Mouse (Mus musculus) intestine, embryonic 16.5 days (tissue): ENCODE measurements around the gene Ehd4. TPM values are rescaled to one million over a fixed set of nuclear protein-coding genes. Genes with fewer than 3 reads are reported as not detected.

ENCODE experiments used
- ATAC-seq: fragments of 200-750 bp; cut with Nextera tagmentation; 2 replicates; pipeline ENCODE4 v1.8.0; 2017; ENCODE audit warnings: moderate TSS enrichment, moderate library complexity
- H3K27ac ChIP-seq: fragments of 300-500 bp; sonication (generic); 2 replicates; pipeline ENCODE4 v1.5.1; 2014; ENCODE audit warnings: mild to moderate bottlenecking, low read length
- H3K27me3 ChIP-seq: fragments of 300-500 bp; sonication (generic); replicated peaks from 2 replicates; pipeline ENCODE4 v1.6.1; 2014; ENCODE audit warnings: low read length, control low read depth, mixed read lengths; ENCODE audit not compliant: control insufficient read depth, insufficient read depth
- H3K36me3 ChIP-seq: fragments of 300-500 bp; sonication (generic); 2 replicates; pipeline ENCODE4 v1.6.1; 2014; ENCODE audit warnings: low read length, control low read depth; ENCODE audit not compliant: control insufficient read depth, insufficient read depth
- H3K4me1 ChIP-seq: fragments of 300-500 bp; sonication (generic); 2 replicates; pipeline ENCODE4 v1.6.1; 2014; ENCODE audit warnings: low read length, control low read depth, mixed read lengths; ENCODE audit not compliant: control insufficient read depth, insufficient read depth
- H3K4me2 ChIP-seq: fragments of 300-500 bp; sonication (generic); 2 replicates; pipeline ENCODE4 v1.6.1; 2014; ENCODE audit warnings: low read depth, low read length, control low read depth
- H3K4me3 ChIP-seq: fragments of 300-500 bp; sonication (generic); 2 replicates; pipeline ENCODE4 v1.5.1; 2014; ENCODE audit warnings: mild to moderate bottlenecking, low read length
- H3K9ac ChIP-seq: fragments of 300-500 bp; sonication (generic); 2 replicates; pipeline ENCODE4 v1.6.1; 2014; ENCODE audit warnings: low read depth, low read length
- H3K9me3 ChIP-seq: fragments of 300-500 bp; sonication (generic); 2 replicates; pipeline ENCODE4 v1.6.1; 2016; ENCODE audit warnings: low read length, control low read depth; ENCODE audit not compliant: control insufficient read depth
- WGBS: fragments of 180-500 bp; shearing (Covaris S2); extraction: QIAGEN DNeasy Blood & Tissue Kit; methylation state at CpG from one replicate; pipeline ENCODE4 v1.1.7; 2014; 5-methylcytosine and 5-hydroxymethylcytosine counted together
- polyA plus RNA-seq: library from polyadenylated mRNA; unstranded; fragments of >200 nt; fragmentation: Nextera tagmentation; extraction: Ambion mirVana; gene quantifications from 2 replicates; pipeline ENCODE4 v1.2.1, GENCODE M21; 2015

Ehd4 gene
- polyA plus RNA-seq, 1 experiment from 2014 or later, result 46.0 TPM

- no peak for ATAC-seq
- H3K9me3 ChIP-seq, result no peaks in the 10 kb centered on the region
- H3K27ac ChIP-seq, result 0 out of 2 replicates have a peak overlapping the region, but pooled peaks have one; percentile 7
- no peaks in the 10 kb centered on the region for H3K36me3 ChIP-seq
- H3K4me1 ChIP-seq, result peaks cover 16% of the 10 kb centered on the region
- H3K27me3 ChIP-seq, result no peaks in the 10 kb centered on the region
- WGBS, result 80% methylated on average over 8 of the region's 8 CpGs
- no peak overlapping the region for H3K4me3 ChIP-seq
- H3K4me2 ChIP-seq, result no peak overlapping the region
- H3K9ac ChIP-seq, result no peak overlapping the region
These were observed 47.9 kb downstream of the Ehd4 start for GRCm38 (mm10) chr2:120106397-120106973.

GRCm38 (mm10) chr2:120105861-120106260 is 48.5 kb downstream of the Ehd4 start:
- no peaks in the 10 kb centered on the region for H3K36me3 ChIP-seq
- 34% methylated on average over 3 of the region's 3 CpGs for WGBS
- peak; percentile 43; the same call in 1 of the 2 replicates for ATAC-seq
- H3K27me3 ChIP-seq, result no peaks in the 10 kb centered on the region
- H3K9me3 ChIP-seq, result no peaks in the 10 kb centered on the region
- peaks cover 15% of the 10 kb centered on the region for H3K4me1 ChIP-seq
- H3K4me3 ChIP-seq, result no peak overlapping the region
- no peak overlapping the region for H3K4me2 ChIP-seq
- H3K9ac ChIP-seq, result no peak overlapping the region
- H3K27ac ChIP-seq, result 0 out of 2 replicates have a peak overlapping the region, but pooled peaks have one; percentile 7

GRCm38 (mm10) chr2:120102881-120103280 is 51.5 kb downstream of the Ehd4 start:
- Histone ChIP-seq H3K9me3 (no peaks in the 10 kb centered on the region), H3K4me1 (peaks cover 19% of the 10 kb centered on the region), H3K27me3 (no peaks in the 10 kb centered on the region), H3K9ac (no peak overlapping the region), H3K4me2 (no peak overlapping the region), H3K27ac (no peak overlapping the region; the same call in 1 of the 2 replicates), H3K4me3 (no peak overlapping the region), H3K36me3 (no peaks in the 10 kb centered on the region)
- WGBS, result 35% methylated on average over 6 of the region's 6 CpGs
- peak; percentile 52 for ATAC-seq

DNA sequence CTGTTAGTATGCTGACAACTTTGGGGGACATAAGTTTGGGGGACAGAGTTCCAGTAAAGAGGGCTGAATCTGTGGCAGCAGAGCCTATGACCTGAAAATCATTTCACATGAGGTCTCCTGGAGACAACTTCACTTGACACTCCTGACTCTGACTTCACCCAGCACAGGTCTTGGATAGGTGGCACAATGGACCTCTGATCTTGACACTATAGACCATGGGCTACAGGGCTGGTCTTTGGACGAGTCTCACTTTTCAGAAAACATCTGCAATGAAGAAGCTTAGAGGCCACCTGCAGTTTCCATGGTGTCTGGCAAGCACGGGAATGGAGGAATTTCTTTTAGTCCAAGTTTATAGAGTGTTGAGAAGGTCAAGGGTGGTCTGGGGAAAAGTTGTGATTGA is 52.0 kb downstream of the Ehd4 start:
- peak; percentile 41 for ATAC-seq
- no peak overlapping the region for H3K4me3 ChIP-seq
- H3K9ac ChIP-seq, result no peak overlapping the region
- H3K4me1 ChIP-seq, result peaks cover 19% of the 10 kb centered on the region
- no peaks in the 10 kb centered on the region for H3K9me3 ChIP-seq
- WGBS, result 36% methylated on average over 2 of the region's 2 CpGs
- no peaks in the 10 kb centered on the region for H3K36me3 ChIP-seq
- no peak overlapping the region for H3K27ac ChIP-seq
- no peaks in the 10 kb centered on the region for H3K27me3 ChIP-seq
- no peak overlapping the region for H3K4me2 ChIP-seq

DNA sequence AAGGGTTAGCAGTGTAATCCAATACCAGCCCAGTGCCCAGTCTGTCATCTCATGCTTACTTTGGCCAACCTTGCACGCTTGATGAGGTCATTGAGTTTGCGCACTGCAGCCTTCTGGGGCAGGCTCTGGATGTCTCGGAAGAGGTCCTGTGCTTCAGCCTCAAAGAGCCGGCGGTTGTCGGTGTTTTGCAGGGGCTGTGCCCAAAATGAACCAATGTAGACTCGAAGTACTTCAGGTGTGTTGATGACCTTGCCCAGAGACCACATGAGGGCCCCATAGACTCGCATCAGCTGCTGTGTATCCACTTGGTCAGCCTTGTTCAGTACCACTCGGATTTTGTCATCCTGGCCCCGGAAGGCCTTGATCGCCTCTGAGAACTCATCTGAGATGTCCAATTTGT is 52.4 kb downstream of the Ehd4 start:
- no peak overlapping the region for H3K9ac ChIP-seq
- H3K27me3 ChIP-seq, result no peaks in the 10 kb centered on the region
- no peaks in the 10 kb centered on the region for H3K9me3 ChIP-seq
- peaks cover 19% of the 10 kb centered on the region for H3K4me1 ChIP-seq
- no peak overlapping the region for H3K4me2 ChIP-seq
- no peak overlapping the region for H3K27ac ChIP-seq
- H3K4me3 ChIP-seq, result no peak overlapping the region
- WGBS, result 90% methylated on average over 11 of the region's 11 CpGs
- no peak for ATAC-seq
- no peaks in the 10 kb centered on the region for H3K36me3 ChIP-seq

- no peaks in the 10 kb centered on the region for H3K9me3 ChIP-seq
- H3K4me3 ChIP-seq, result no peak overlapping the region
- WGBS, result 74% methylated on average over 3 of the region's 3 CpGs
- ATAC-seq, result no peak
- H3K4me2 ChIP-seq, result no peak overlapping the region
- H3K27ac ChIP-seq, result peak overlapping the region; percentile 57; the same call in 1 of the 2 replicates
- no peaks in the 10 kb centered on the region; the same call in 1 of the 2 replicates for H3K36me3 ChIP-seq
- H3K9ac ChIP-seq, result no peak overlapping the region
- H3K4me1 ChIP-seq, result peaks cover 12% of the 10 kb centered on the region
- H3K27me3 ChIP-seq, result no peaks in the 10 kb centered on the region
These were observed 54.5 kb downstream of the Ehd4 start for GRCm38 (mm10) chr2:120099886-120100285.

GRCm38 (mm10) chr2:120099263-120099662 is 55.1 kb downstream of the Ehd4 start:
- Histone ChIP-seq H3K4me1 (peaks cover 10% of the 10 kb centered on the region; the same call in 1 of the 2 replicates), H3K9me3 (no peaks in the 10 kb centered on the region), H3K4me2 (no peak overlapping the region), H3K9ac (no peak overlapping the region), H3K4me3 (no peak overlapping the region), H3K27me3 (no peaks in the 10 kb centered on the region), H3K27ac (peak overlapping the region; percentile 57), H3K36me3 (no peaks in the 10 kb centered on the region; the same call in 1 of the 2 replicates)
- 70% methylated on average over 4 of the region's 4 CpGs for WGBS
- ATAC-seq, result no peak

GRCm38 (mm10) chr2:120098781-120099202 is 55.6 kb downstream of the Ehd4 start:
- Histone ChIP-seq H3K4me1 (peaks cover 10% of the 10 kb centered on the region; the same call in 1 of the 2 replicates), H3K4me3 (no peak overlapping the region), H3K9ac (no peak overlapping the region), H3K27ac (peak overlapping the region; percentile 57), H3K36me3 (no peaks in the 10 kb centered on the region; the same call in 1 of the 2 replicates), H3K27me3 (no peaks in the 10 kb centered on the region), H3K9me3 (no peaks in the 10 kb centered on the region), H3K4me2 (no peak overlapping the region)
- 47% methylated on average over 8 of the region's 8 CpGs for WGBS
- peak; percentile 51 for ATAC-seq

GRCm38 (mm10) chr2:120097868-120098267 is 56.5 kb downstream of the Ehd4 start:
- Histone ChIP-seq H3K4me1 (0 out of 2 replicates have a peak, but pooled peaks cover 5% of the 10 kb centered on the region), H3K9ac (no peak overlapping the region), H3K4me2 (no peak overlapping the region), H3K36me3 (no peaks in the 10 kb centered on the region; the same call in 1 of the 2 replicates), H3K9me3 (no peaks in the 10 kb centered on the region), H3K27me3 (no peaks in the 10 kb centered on the region), H3K4me3 (no peak overlapping the region), H3K27ac (no peak overlapping the region)
- 56% methylated on average over 8 of the region's 8 CpGs for WGBS
- ATAC-seq, result no peak
